Mouse (Mus musculus) thymus, adult 2 months (tissue): ENCODE measurements around the gene Gm11541.

Experiments
- CTCF ChIP-seq: fragments of 200-500 bp; IDR thresholded peaks from 2 replicates; pipeline ENCODE4 v1.5.1; 2012; ENCODE audit warnings: mild to moderate bottlenecking, control low read depth, low read length, moderate library complexity, borderline replicate concordance; ENCODE audit not compliant: control insufficient read depth, poor library complexity, insufficient read depth; ENCODE audit errors: extremely low read depth
- POLR2A ChIP-seq: fragments of 200-500 bp; IDR thresholded peaks from 2 replicates; pipeline ENCODE4 v1.6.1; 2012; ENCODE audit warnings: mild to moderate bottlenecking, low read length, control low read depth, moderate library complexity; ENCODE audit not compliant: control insufficient read depth, poor library complexity, insufficient read depth; ENCODE audit errors: extremely low read depth

GRCm38 (mm10) chr11:94735746-94736145 is 31.4 kb upstream of the Gm11541 start:
- no peak for TF ChIP-seq CTCF
- TF ChIP-seq POLR2A, result no peak
